Mouse (Mus musculus) E14TG2a.4 (cell line): Measurements from ENCODE around the gene C1qc.

ENCODE experiments used
- CTCF ChIP-seq: conservative IDR thresholded peaks from 2 replicates; pipeline ENCODE4 v1.5.1; 2014; ENCODE audit warnings: low read length
- NANOG ChIP-seq: IDR thresholded peaks from 2 replicates; pipeline ENCODE4 v1.6.1; 2014; ENCODE audit warnings: borderline replicate concordance, low read length, mixed read lengths
- POU5F1 ChIP-seq: IDR thresholded peaks from 2 replicates; pipeline ENCODE4 v1.6.1; 2014; ENCODE audit warnings: low read length, borderline replicate concordance

- no peak for TF ChIP-seq CTCF
- no peak for TF ChIP-seq POU5F1
- no peak for TF ChIP-seq NANOG
These were observed 20.0 kb upstream of the C1qc start for GRCm38 (mm10) chr4:136912841-136913240.
